Mouse (Mus musculus): ENCODE results near the gene Samd3. TPM values are rescaled to one million over a fixed set of nuclear protein-coding genes. Genes with fewer than 3 reads are reported as not detected.

Samd3 gene
- total RNA-seq (2023; ENCODE audit: inconsistent age) = not detected in 4 replicates

DNA sequence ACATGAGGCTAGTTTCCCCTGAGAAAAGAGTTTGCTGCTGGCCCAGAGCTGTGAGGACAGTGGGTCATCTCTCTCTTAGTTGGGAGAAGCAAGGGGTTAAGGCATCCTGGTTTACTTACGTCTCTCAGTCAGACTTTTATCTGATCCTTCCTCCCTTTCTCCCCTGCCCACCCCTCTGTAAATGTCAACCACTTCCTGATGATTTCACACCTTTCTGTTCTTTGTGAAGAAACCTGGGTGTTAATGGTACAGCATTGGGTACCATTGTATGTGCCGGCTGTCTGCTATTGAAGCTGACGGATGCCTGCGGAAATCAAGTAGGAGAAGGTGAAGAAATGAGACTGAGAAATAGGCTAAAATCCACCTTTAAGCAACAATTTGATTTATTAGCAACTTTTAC, at the start of gene Samd3:
Samd3 (plus strand) TSS at position 220 of the 400 bp plus-strand sequence.

Other genes starting within 250 kb of the Samd3 start
- gene Gm9767, start 151.5 kb upstream of the Samd3 start, total RNA-seq (2023; ENCODE audit: inconsistent age) = not detected in 4 replicates
- gene Tmem200a, start 150.7 kb upstream of the Samd3 start, total RNA-seq (2023; ENCODE audit: inconsistent age) = not detected in 4 replicates
- gene L3mbtl3, start 146.3 kb downstream of the Samd3 start, total RNA-seq (2023; ENCODE audit: inconsistent age) = 55.4 to 61.3 TPM (median 59.7 TPM) in 4 replicates